Mouse (Mus musculus) limb, embryonic 14.5 days (tissue): Measurements from ENCODE around the gene Grb2. TPM values are rescaled to one million over a fixed set of nuclear protein-coding genes. Genes with fewer than 3 reads are reported as not detected.
"Not testable (repeated sequence)": the region's sequence is repeated elsewhere in the genome, so short reads cannot be mapped to it uniquely, and the experiment has no call there.

Experiments
- ATAC-seq: fragments of 200-750 bp; cut with Nextera tagmentation; 2 replicates; pipeline ENCODE4 v1.8.0; 2017; ENCODE audit warnings: low read depth, moderate number of reproducible peaks, moderate TSS enrichment; ENCODE audit not compliant: low FRiP score
- DNase-seq: peaks from one replicate; pipeline ENCODE4 v3.0.0-alpha.2; 2015; ENCODE audit warnings: low spot score
- H3K27ac ChIP-seq: fragments of 300-500 bp; sonication (generic); replicated peaks from 2 replicates; pipeline ENCODE4 v1.5.1; 2014; ENCODE audit warnings: low read depth, mild to moderate bottlenecking, low read length, moderate library complexity, mixed read lengths
- H3K27me3 ChIP-seq: fragments of 300-500 bp; sonication (generic); 2 replicates; pipeline ENCODE4 v1.6.1; 2014; ENCODE audit warnings: low read length, mixed read lengths; ENCODE audit not compliant: control insufficient read depth, insufficient read depth
- H3K36me3 ChIP-seq: fragments of 300-500 bp; sonication (generic); 2 replicates; pipeline ENCODE4 v1.6.1; 2014; ENCODE audit warnings: mild to moderate bottlenecking, low read length, moderate library complexity, mixed read lengths; ENCODE audit not compliant: control insufficient read depth, insufficient read depth
- H3K4me1 ChIP-seq: fragments of 300-500 bp; sonication (generic); 2 replicates; pipeline ENCODE4 v1.6.1; 2014; ENCODE audit warnings: antibody characterized with exemption, low read length, mixed read lengths; ENCODE audit not compliant: control insufficient read depth, insufficient read depth
- H3K4me2 ChIP-seq: fragments of 300-500 bp; sonication (generic); replicated peaks from 2 replicates; pipeline ENCODE4 v1.6.1; 2014; ENCODE audit warnings: low read depth, mild to moderate bottlenecking, low read length, moderate library complexity; ENCODE audit not compliant: severe bottlenecking
- H3K4me3 ChIP-seq: fragments of 300-500 bp; sonication (generic); replicated peaks from 2 replicates; pipeline ENCODE4 v1.5.1; 2014; ENCODE audit warnings: low read length
- H3K9ac ChIP-seq: fragments of 300-500 bp; sonication (generic); 2 replicates; pipeline ENCODE4 v1.6.1; 2014; ENCODE audit warnings: mild to moderate bottlenecking, low read depth, low read length, moderate library complexity; ENCODE audit not compliant: severe bottlenecking
- H3K9me3 ChIP-seq: fragments of 300-500 bp; sonication (generic); 2 replicates; pipeline ENCODE4 v1.6.1; 2016; ENCODE audit warnings: low read length; ENCODE audit not compliant: control insufficient read depth
- POLR2A ChIP-seq: fragments of 200-500 bp; IDR thresholded peaks from 2 replicates; pipeline ENCODE4 v1.8.0; 2012; ENCODE audit warnings: inconsistent platforms, mild to moderate bottlenecking, moderate library complexity, borderline replicate concordance; ENCODE audit not compliant: insufficient read depth, insufficient read length; ENCODE audit errors: extremely low read depth
- WGBS: fragments of 180-500 bp; shearing (Covaris S2); extraction: QIAGEN DNeasy Blood & Tissue Kit; methylation state at CpG from one replicate; pipeline ENCODE4 v1.1.7; 2014; 5-methylcytosine and 5-hydroxymethylcytosine counted together
- polyA plus RNA-seq, 2 experiments: library from polyadenylated mRNA; depleted of rRNA in 1 of 2; stranded (reverse) in 1 of 2; unstranded in 1 of 2; fragments of >200 nt; fragmentation: Nextera tagmentation in 1 of 2; extraction: Ambion mirVana in 1 of 2; gene quantifications; 2 replicates each; pipeline versions ENCODE4 v1.2.1 to v1.2.3; 2012 to 2014

The Grb2 gene
- polyA plus RNA-seq, 2 experiments, result 58.0 to 61.5 TPM

- DNase-seq (no peak), ATAC-seq (no peak)
- TF ChIP-seq POLR2A, result no peak
- no peak overlapping the region for H3K27ac ChIP-seq
- H3K4me3 ChIP-seq, result no peak overlapping the region
- WGBS, result 75% methylated on average over 3 of the region's 3 CpGs
- H3K36me3 ChIP-seq, result peaks cover 35% of the 10 kb centered on the region
- no peaks in the 10 kb centered on the region for H3K27me3 ChIP-seq
- H3K9ac ChIP-seq, result no peak overlapping the region
- H3K9me3 ChIP-seq, result no peaks in the 10 kb centered on the region
- H3K4me2 ChIP-seq, result no peak overlapping the region
- H3K4me1 ChIP-seq, result no peaks in the 10 kb centered on the region
These were observed 56.7 kb downstream of the Grb2 start for GRCm38 (mm10) chr11:115651680-115652079.

DNA sequence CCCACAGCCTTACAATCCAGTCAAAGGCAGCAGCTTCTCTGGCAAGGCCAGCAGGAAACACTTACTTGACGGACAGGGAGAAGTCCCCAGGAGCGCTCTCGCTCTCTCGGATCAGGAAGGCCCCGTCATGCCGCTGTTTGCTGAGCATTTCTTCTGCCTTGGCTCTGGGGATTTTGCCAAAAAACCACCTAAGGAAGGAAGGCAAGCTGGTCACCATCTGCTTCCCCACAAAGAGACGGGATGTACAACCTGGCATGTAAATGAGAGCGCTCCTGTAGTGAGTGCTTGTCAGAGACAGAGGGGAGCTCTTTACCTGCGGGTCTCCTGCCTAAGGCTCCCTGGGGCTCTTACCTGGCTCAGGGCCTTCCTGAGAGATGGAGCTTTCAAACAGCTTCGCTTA is 58.7 kb downstream of the Grb2 start:
- Histone ChIP-seq H3K4me1 (no peaks in the 10 kb centered on the region), H3K4me3 (no peak overlapping the region), H3K27me3 (no peaks in the 10 kb centered on the region), H3K36me3 (peaks cover 34% of the 10 kb centered on the region), H3K9me3 (no peaks in the 10 kb centered on the region), H3K27ac (no peak overlapping the region), H3K4me2 (no peak overlapping the region), H3K9ac (0 out of 2 replicates have a peak overlapping the region, but pooled peaks have one; percentile 8)
- ATAC-seq (no peak), DNase-seq (no peak)
- TF ChIP-seq POLR2A, result no peak
- 80% methylated on average over 10 of the region's 10 CpGs for WGBS

GRCm38 (mm10) chr11:115647459-115647858 is 60.9 kb downstream of the Grb2 start:
- no peak overlapping the region for H3K9ac ChIP-seq
- TF ChIP-seq POLR2A, result no peak
- no peaks in the 10 kb centered on the region for H3K27me3 ChIP-seq
- no peak overlapping the region for H3K27ac ChIP-seq
- peaks cover 24% of the 10 kb centered on the region for H3K36me3 ChIP-seq
- H3K4me2 ChIP-seq, result no peak overlapping the region
- DNase-seq (peak; percentile 91), ATAC-seq (0 out of 2 replicates have a peak, but pooled peaks have one; percentile 56)
- WGBS, result 54% methylated on average over 6 of the region's 6 CpGs
- H3K4me3 ChIP-seq, result no peak overlapping the region
- no peaks in the 10 kb centered on the region for H3K4me1 ChIP-seq
- H3K9me3 ChIP-seq, result no peaks in the 10 kb centered on the region

GRCm38 (mm10) chr11:115646439-115646838 is 62.0 kb downstream of the Grb2 start:
- H3K27ac ChIP-seq, result no peak overlapping the region
- H3K4me2 ChIP-seq, result no peak overlapping the region
- H3K9me3 ChIP-seq, result no peaks in the 10 kb centered on the region
- H3K9ac ChIP-seq, result no peak overlapping the region
- H3K4me3 ChIP-seq, result no peak overlapping the region
- TF ChIP-seq POLR2A, result no peak
- 92% methylated on average over 9 of the region's 9 CpGs for whole genome bisulfite sequencing
- H3K27me3 ChIP-seq, result no peaks in the 10 kb centered on the region
- DNase-seq (no peak), ATAC-seq (no peak)
- no peaks in the 10 kb centered on the region for H3K4me1 ChIP-seq
- peaks cover 23% of the 10 kb centered on the region for H3K36me3 ChIP-seq

DNA sequence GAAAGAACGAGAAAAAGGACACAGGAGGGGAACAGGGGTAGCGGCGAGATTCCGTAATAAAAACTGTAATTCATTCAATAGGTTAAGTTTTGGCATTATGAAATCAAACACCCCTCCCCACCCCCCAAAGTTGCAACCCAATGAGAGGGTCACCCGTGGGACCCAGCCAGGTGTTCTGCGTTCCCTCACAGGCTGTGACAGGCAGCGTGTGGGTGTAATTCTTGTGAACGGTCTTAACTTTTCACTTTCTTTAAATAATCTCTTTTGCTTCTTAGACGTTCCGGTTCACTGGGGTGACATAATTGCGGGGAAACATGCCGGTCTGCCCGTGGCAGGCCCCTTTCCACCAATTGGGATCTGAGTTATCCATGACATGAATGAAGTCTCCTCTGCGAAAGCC is 62.9 kb downstream of the Grb2 start:
- H3K36me3 ChIP-seq, result peaks cover 21% of the 10 kb centered on the region
- not testable (repeated sequence) for H3K9ac ChIP-seq, H3K9me3 ChIP-seq, H3K27me3 ChIP-seq, H3K27ac ChIP-seq, H3K4me2 ChIP-seq, H3K4me1 ChIP-seq, DNase-seq, H3K4me3 ChIP-seq, ATAC-seq
- WGBS, result 78% methylated on average over 14 of the region's 14 CpGs

DNA sequence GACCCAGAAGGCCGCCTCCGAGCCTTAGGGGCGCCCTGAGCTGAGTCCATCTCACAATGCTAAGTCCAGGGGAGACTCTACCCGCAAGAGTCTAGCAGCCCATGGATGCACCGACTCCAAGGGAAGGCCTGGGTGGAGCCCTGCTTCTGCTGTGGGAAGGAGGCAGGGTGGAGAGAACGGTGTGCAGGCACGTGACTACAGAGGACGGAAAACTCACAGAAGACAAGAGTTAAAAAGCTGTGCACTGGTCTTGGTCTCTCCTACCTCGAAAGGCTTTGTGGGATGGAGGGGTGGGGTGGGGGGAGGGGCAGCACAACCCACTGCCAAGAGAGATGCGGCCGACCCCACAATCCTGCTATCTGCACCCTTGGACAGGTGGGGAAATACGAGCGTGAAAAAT is 64.1 kb downstream of the Grb2 start:
- Histone ChIP-seq H3K4me2 (no peak overlapping the region), H3K9ac (no peak overlapping the region), H3K36me3 (peaks cover 21% of the 10 kb centered on the region), H3K27ac (no peak overlapping the region), H3K4me1 (no peaks in the 10 kb centered on the region), H3K4me3 (no peak overlapping the region), H3K9me3 (no peaks in the 10 kb centered on the region), H3K27me3 (no peaks in the 10 kb centered on the region)
- no peak for ATAC-seq
- WGBS, result 92% methylated on average over 13 of the region's 13 CpGs
- no peak for TF ChIP-seq POLR2A
- no peak for DNase-seq
